Mouse (Mus musculus) forebrain, embryonic 14.5 days (tissue): ENCODE measurements around the gene Itprip. TPM values are rescaled to one million over a fixed set of nuclear protein-coding genes. Genes with fewer than 3 reads are reported as not detected.

Experiments used
- ATAC-seq: fragments of 200-750 bp; cut with Nextera tagmentation; 2 replicates; pipeline ENCODE4 v1.8.0; 2017; ENCODE audit warnings: mild to moderate bottlenecking, moderate library complexity
- DNase-seq: peaks from one replicate; pipeline ENCODE4 v3.0.0-alpha.2; 2015; ENCODE audit warnings: low spot score
- H3K27ac ChIP-seq: fragments of 300-500 bp; sonication (generic); 2 replicates; pipeline ENCODE4 v1.5.1; 2014; ENCODE audit warnings: low read depth, mild to moderate bottlenecking, control low read depth, low read length, moderate library complexity
- H3K27me3 ChIP-seq: fragments of 300-500 bp; sonication (generic); replicated peaks from 2 replicates; pipeline ENCODE4 v1.6.1; 2014; ENCODE audit warnings: low read length, control low read depth, mixed read lengths; ENCODE audit not compliant: control insufficient read depth, insufficient read depth
- H3K36me3 ChIP-seq: fragments of 300-500 bp; sonication (generic); 2 replicates; pipeline ENCODE4 v1.6.1; 2014; ENCODE audit warnings: low read length, control low read depth; ENCODE audit not compliant: control insufficient read depth, insufficient read depth
- H3K4me1 ChIP-seq: fragments of 300-500 bp; sonication (generic); 2 replicates; pipeline ENCODE4 v1.6.1; 2014; ENCODE audit warnings: antibody characterized with exemption, low read length, control low read depth; ENCODE audit not compliant: control insufficient read depth, insufficient read depth
- H3K4me2 ChIP-seq: fragments of 300-500 bp; sonication (generic); 2 replicates; pipeline ENCODE4 v1.6.1; 2014; ENCODE audit warnings: mild to moderate bottlenecking, control low read depth, low read length
- H3K4me3 ChIP-seq: fragments of 300-500 bp; sonication (generic); 2 replicates; pipeline ENCODE4 v1.5.1; 2014; ENCODE audit warnings: low read depth, low read length, control low read depth
- H3K9ac ChIP-seq: fragments of 300-500 bp; sonication (generic); 2 replicates; pipeline ENCODE4 v1.6.1; 2014; ENCODE audit warnings: mild to moderate bottlenecking, low read length, control low read depth, moderate library complexity
- H3K9me3 ChIP-seq: fragments of 300-500 bp; sonication (generic); replicated peaks from 2 replicates; pipeline ENCODE4 v1.6.1; 2016; ENCODE audit warnings: low read length, control low read depth, mixed read lengths; ENCODE audit not compliant: control insufficient read depth
- WGBS: fragments of 180-500 bp; shearing (Covaris S2); extraction: QIAGEN DNeasy Blood & Tissue Kit; methylation state at CpG from one replicate; pipeline ENCODE4 v1.1.7; 2014; 5-methylcytosine and 5-hydroxymethylcytosine counted together
- polyA plus RNA-seq: library from polyadenylated mRNA; unstranded; fragments of >200 nt; fragmentation: Nextera tagmentation; extraction: Ambion mirVana; gene quantifications from 2 replicates; pipeline ENCODE4 v1.2.1, GENCODE M21; 2014

Gene Itprip
- polyA plus RNA-seq, 1 experiment from 2014 or later: 5.4 TPM

GRCm38 (mm10) chr19:47893092-47893491, 26.0 kb downstream of the Itprip start:
- Histone ChIP-seq H3K4me3 (no peak overlapping the region), H3K4me2 (no peak overlapping the region), H3K9ac (no peak overlapping the region), H3K9me3 (no peaks in the 10 kb centered on the region), H3K36me3 (peaks cover 38% of the 10 kb centered on the region), H3K27ac (no peak overlapping the region), H3K27me3 (no peaks in the 10 kb centered on the region), H3K4me1 (no peaks in the 10 kb centered on the region)
- ATAC-seq (no peak), DNase-seq (no peak)
- WGBS: 87% methylated on average over 6 of the region's 6 CpGs

- no peak overlapping the region for H3K27ac ChIP-seq
- no peak overlapping the region for H3K9ac ChIP-seq
- no peak overlapping the region for H3K4me2 ChIP-seq
- DNase-seq: no peak
- H3K36me3 ChIP-seq: peaks cover 26% of the 10 kb centered on the region
- no peaks in the 10 kb centered on the region for H3K9me3 ChIP-seq
- ATAC-seq: no peak
- no peaks in the 10 kb centered on the region for H3K27me3 ChIP-seq
- no peak overlapping the region for H3K4me3 ChIP-seq
- no peaks in the 10 kb centered on the region for H3K4me1 ChIP-seq
- WGBS: 86% methylated on average over 11 of the region's 11 CpGs
Observed at GRCm38 (mm10) chr19:47891562-47892312, 27.4 kb downstream of the Itprip start.

GRCm38 (mm10) chr19:47890489-47891130, 28.5 kb downstream of the Itprip start:
- ATAC-seq (no peak), DNase-seq (no peak)
- H3K4me3 ChIP-seq: no peak overlapping the region
- no peaks in the 10 kb centered on the region for H3K9me3 ChIP-seq
- H3K27ac ChIP-seq: no peak overlapping the region
- WGBS: 80% methylated on average over 10 of the region's 10 CpGs
- H3K4me2 ChIP-seq: no peak overlapping the region
- no peaks in the 10 kb centered on the region for H3K27me3 ChIP-seq
- H3K9ac ChIP-seq: no peak overlapping the region
- H3K4me1 ChIP-seq: no peaks in the 10 kb centered on the region
- peaks cover 15% of the 10 kb centered on the region for H3K36me3 ChIP-seq

DNA sequence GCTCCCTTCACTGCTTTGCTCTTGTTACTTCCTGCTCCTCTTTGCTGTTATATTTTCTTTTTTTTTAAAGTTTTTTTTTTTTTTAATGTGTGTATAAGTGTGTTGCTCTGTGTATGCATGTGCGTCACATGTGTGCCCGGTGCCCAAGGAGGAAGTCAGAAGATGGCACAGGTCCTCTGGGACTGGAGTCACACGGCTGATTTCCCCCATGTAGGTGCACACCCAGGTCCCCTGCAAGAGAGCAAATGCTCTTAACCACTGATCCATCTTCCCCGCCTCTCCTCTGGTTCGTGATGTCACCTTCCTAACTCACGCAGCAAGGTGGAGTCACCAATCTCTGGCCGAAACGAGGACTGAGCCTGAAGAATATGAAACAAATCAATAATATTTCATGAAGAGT, 31.1 kb downstream of the Itprip start:
- no peaks in the 10 kb centered on the region for H3K36me3 ChIP-seq
- ATAC-seq (no peak), DNase-seq (no peak)
- no peak overlapping the region for H3K4me2 ChIP-seq
- no peaks in the 10 kb centered on the region for H3K4me1 ChIP-seq
- no peak overlapping the region for H3K9ac ChIP-seq
- no peaks in the 10 kb centered on the region for H3K9me3 ChIP-seq
- WGBS: 92% methylated on average over 8 of the region's 8 CpGs
- H3K27ac ChIP-seq: no peak overlapping the region
- no peak overlapping the region for H3K4me3 ChIP-seq
- H3K27me3 ChIP-seq: no peaks in the 10 kb centered on the region

GRCm38 (mm10) chr19:47887417-47887816, 31.7 kb downstream of the Itprip start:
- Histone ChIP-seq H3K27me3 (no peaks in the 10 kb centered on the region), H3K36me3 (no peaks in the 10 kb centered on the region), H3K9ac (no peak overlapping the region), H3K4me3 (no peak overlapping the region), H3K4me2 (no peak overlapping the region), H3K4me1 (no peaks in the 10 kb centered on the region), H3K9me3 (no peaks in the 10 kb centered on the region), H3K27ac (no peak overlapping the region; the same call in 1 of the 2 replicates)
- WGBS: 80% methylated on average over 10 of the region's 10 CpGs
- ATAC-seq (peak; percentile 27; the same call in 1 of the 2 replicates), DNase-seq (peak; percentile 39)

GRCm38 (mm10) chr19:47886617-47887016, 32.5 kb downstream of the Itprip start:
- Histone ChIP-seq H3K9ac (no peak overlapping the region), H3K4me2 (no peak overlapping the region), H3K4me3 (no peak overlapping the region), H3K9me3 (no peaks in the 10 kb centered on the region), H3K36me3 (no peaks in the 10 kb centered on the region), H3K27ac (no peak overlapping the region), H3K27me3 (no peaks in the 10 kb centered on the region), H3K4me1 (no peaks in the 10 kb centered on the region)
- WGBS: 86% methylated on average over 7 of the region's 7 CpGs
- ATAC-seq (no peak), DNase-seq (no peak)

DNA sequence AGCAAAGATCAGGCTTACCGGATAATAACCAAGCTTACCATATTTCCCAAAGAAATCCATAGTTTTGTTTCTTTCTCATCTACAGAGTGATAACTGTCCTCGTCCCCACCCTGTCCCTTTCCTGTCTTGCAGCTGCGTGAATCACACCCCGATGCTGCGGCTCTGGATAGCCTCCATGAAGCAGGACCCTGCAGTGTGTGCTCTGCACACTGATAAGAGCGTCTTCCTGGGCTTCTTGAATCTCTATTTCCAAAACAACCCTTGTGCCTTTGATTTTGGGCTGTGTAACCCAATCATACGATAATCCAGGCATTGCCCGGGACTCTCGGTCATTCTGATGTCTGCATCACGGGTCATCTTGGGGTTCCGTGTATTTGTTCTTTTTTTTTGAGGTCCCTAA, 33.2 kb downstream of the Itprip start:
- Histone ChIP-seq H3K4me2 (no peak overlapping the region), H3K4me1 (no peaks in the 10 kb centered on the region), H3K36me3 (no peaks in the 10 kb centered on the region), H3K9me3 (no peaks in the 10 kb centered on the region), H3K27me3 (no peaks in the 10 kb centered on the region), H3K27ac (no peak overlapping the region), H3K4me3 (no peak overlapping the region), H3K9ac (no peak overlapping the region)
- DNase-seq: no peak
- no peak for ATAC-seq
- 91% methylated on average over 11 of the region's 11 CpGs for WGBS

DNA sequence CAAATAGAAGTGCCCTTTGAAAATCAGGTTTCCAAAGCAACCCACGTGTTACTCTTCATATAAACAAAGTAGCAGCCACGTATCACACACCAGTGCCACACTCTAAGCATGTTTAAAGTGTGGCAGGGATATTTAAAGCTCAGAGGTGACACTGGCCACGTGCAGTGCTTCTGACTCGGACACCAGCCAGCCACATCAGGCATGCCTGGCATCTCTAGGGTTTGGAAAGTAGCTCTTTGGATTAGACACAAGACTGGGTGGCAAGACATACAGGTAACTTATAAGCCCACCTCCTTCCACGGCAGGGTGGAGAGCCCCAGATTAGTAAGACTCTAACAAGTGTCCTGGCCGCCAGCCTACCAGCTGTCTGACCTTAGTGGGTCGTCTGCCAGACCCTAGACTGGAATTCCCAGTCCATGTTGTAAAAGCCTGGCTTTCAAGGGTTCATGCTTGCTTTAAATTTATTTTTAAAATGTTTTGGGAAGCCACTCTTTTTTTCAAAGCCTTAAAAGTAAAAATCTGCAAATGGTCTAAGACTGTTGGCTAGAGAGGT, 33.8 kb downstream of the Itprip start:
- no peak overlapping the region for H3K27ac ChIP-seq
- no peak for ATAC-seq
- 73% methylated on average over 7 of the region's 7 CpGs for WGBS

More for the DNA sequence above, 33.8 kb downstream of the Itprip start:
- H3K9me3 ChIP-seq: no peaks in the 10 kb centered on the region
- no peak overlapping the region for H3K9ac ChIP-seq
- no peak overlapping the region for H3K4me3 ChIP-seq
- no peaks in the 10 kb centered on the region for H3K4me1 ChIP-seq
- H3K36me3 ChIP-seq: no peaks in the 10 kb centered on the region
- no peaks in the 10 kb centered on the region for H3K27me3 ChIP-seq
- DNase-seq: no peak
- no peak overlapping the region for H3K4me2 ChIP-seq
